9 mouse cellular contexts compared by ENCODE assay signal in genomic region chr4:137212106-137212505, GRCm38 (mm10).
DNase-seq lines count a peak whose midpoint lies in the region; ATAC-seq and TF ChIP-seq lines count a peak whose summit lies in the region.
"Had no signal": no experiment of that assay in that cellular context is flagged by ENCODE, and none has a peak within 500 bp of the region (broad histone marks: within the 10 kb centered on the region; RNA-seq: fewer than 3 reads in every experiment).

No protein-coding gene starts in this region.

- no peak for TF ChIP-seq CTCF in stomach, postnatal 0 days (IDR thresholded peaks at IDR 0.05; ENCODE audit: low read depth)

- no peak for DNase-seq in kidney, postnatal 25 days
- DNase-seq in right cerebral cortex, adult 18-20 months: peak; percentile 16
- DNase-seq in right cerebral cortex, postnatal 4 days: no peak
- DNase-seq in stomach, postnatal 0 days (ENCODE audit: low spot score): peak; percentile 63
- no peak for DNase-seq in cerebellum, adult 9-11 months
- DNase-seq: left cerebral cortex, postnatal 4 days; spleen, adult 18-20 months had no signal

- no peak for ATAC-seq in kidney, embryonic 16.5 days (ENCODE audit: low FRiP score, low TSS enrichment)
- ATAC-seq in intestine, embryonic 16.5 days: 0 out of 2 replicates have a peak, but pooled peaks have one; percentile 41
- no peak for ATAC-seq in stomach, postnatal 0 days (ENCODE audit: low FRiP score, low TSS enrichment)

- H3K36me3 ChIP-seq in kidney, embryonic 16.5 days (ENCODE audit: insufficient read depth, low read length): no peaks in the 10 kb centered on the region
- no peaks in the 10 kb centered on the region for H3K36me3 ChIP-seq in intestine, embryonic 16.5 days (ENCODE audit: control insufficient read depth, insufficient read depth, low read length)
- no peaks in the 10 kb centered on the region for H3K36me3 ChIP-seq in stomach, postnatal 0 days (ENCODE audit: control insufficient read depth, insufficient read depth, low read length)

- peak overlapping the region; percentile 8; the same call in 1 of the 2 replicates for H3K4me2 ChIP-seq in kidney, embryonic 16.5 days (replicated peaks; ENCODE audit: low read depth, low read length)
- no peak overlapping the region for H3K4me2 ChIP-seq in intestine, embryonic 16.5 days (ENCODE audit: low read depth, low read length)
- H3K4me2 ChIP-seq in stomach, postnatal 0 days (replicated peaks; ENCODE audit: low read depth): no peak overlapping the region

- whole genome bisulfite sequencing in kidney, embryonic 16.5 days: 23% methylated on average over 14 of the region's 14 CpGs
- 22% methylated on average over 14 of the region's 14 CpGs for WGBS in intestine, embryonic 16.5 days
- WGBS in stomach, postnatal 0 days: 16% methylated on average over 14 of the region's 14 CpGs

- no peaks in the 10 kb centered on the region for H3K9me3 ChIP-seq in kidney, embryonic 16.5 days (ENCODE audit: low read length)
- H3K9me3 ChIP-seq in intestine, embryonic 16.5 days (ENCODE audit: control insufficient read depth, low read length): no peaks in the 10 kb centered on the region
- H3K9me3 ChIP-seq in stomach, postnatal 0 days (ENCODE audit: control insufficient read depth, low read length): no peaks in the 10 kb centered on the region

- H3K9ac ChIP-seq in kidney, embryonic 16.5 days (replicated peaks; ENCODE audit: low read length): no peak overlapping the region
- H3K9ac ChIP-seq in intestine, embryonic 16.5 days (ENCODE audit: low read depth, low read length): no peak overlapping the region
- H3K9ac ChIP-seq in stomach, postnatal 0 days (ENCODE audit: low read length): no peak overlapping the region

- H3K4me3 ChIP-seq in kidney, embryonic 16.5 days (ENCODE audit: low read length): no peak overlapping the region
- H3K4me3 ChIP-seq in intestine, embryonic 16.5 days (ENCODE audit: low read length): no peak overlapping the region
- no peak overlapping the region for H3K4me3 ChIP-seq in stomach, postnatal 0 days (ENCODE audit: low read depth, low read length)

- H3K27ac ChIP-seq in kidney, embryonic 16.5 days (ENCODE audit: low read length): 0 out of 2 replicates have a peak overlapping the region, but pooled peaks have one; percentile 8
- no peak overlapping the region for H3K27ac ChIP-seq in intestine, embryonic 16.5 days (ENCODE audit: low read length)
- H3K27ac ChIP-seq in stomach, postnatal 0 days (replicated peaks): no peak overlapping the region

- no peak for TF ChIP-seq EP300 in stomach, postnatal 0 days (optimal IDR thresholded peaks at IDR 0.05)

- no peaks in the 10 kb centered on the region for H3K27me3 ChIP-seq in kidney, embryonic 16.5 days (ENCODE audit: insufficient read depth, low read length)
- peaks cover 5% of the 10 kb centered on the region; the same call in 1 of the 2 replicates for H3K27me3 ChIP-seq in intestine, embryonic 16.5 days (replicated peaks; ENCODE audit: control insufficient read depth, insufficient read depth, low read length)
- no peaks in the 10 kb centered on the region for H3K27me3 ChIP-seq in stomach, postnatal 0 days (ENCODE audit: control insufficient read depth, insufficient read depth, low read length)

- H3K4me1 ChIP-seq in kidney, embryonic 16.5 days (ENCODE audit: insufficient read depth, low read length): peaks cover 42% of the 10 kb centered on the region
- peaks cover 23% of the 10 kb centered on the region for H3K4me1 ChIP-seq in intestine, embryonic 16.5 days (ENCODE audit: control insufficient read depth, insufficient read depth, low read length)
- H3K4me1 ChIP-seq in stomach, postnatal 0 days (replicated peaks; ENCODE audit: control insufficient read depth, insufficient read depth): 0 out of 2 replicates have a peak, but pooled peaks cover 2% of the 10 kb centered on the region

Comparison
In these comparisons a context has a peak if more than half of its experiments do, and no peak if none do; other contexts are left out.
1. DNase-seq: peak in right cerebral cortex, adult 18-20 months (single experiment) and stomach, postnatal 0 days (single experiment); none in kidney, postnatal 25 days (0 of 2), right cerebral cortex, postnatal 4 days (single experiment) and cerebellum, adult 9-11 months (single experiment).